Mouse (Mus musculus) midbrain, embryonic 15.5 days (tissue): ENCODE data around the gene Nkx2-9. TPM values are rescaled to one million over a fixed set of nuclear protein-coding genes. Genes with fewer than 3 reads are reported as not detected.

Experiments
- ATAC-seq: fragments of 200-750 bp; cut with Nextera tagmentation; replicated peaks from 2 replicates; pipeline ENCODE4 v1.8.0; 2017; ENCODE audit warnings: moderate TSS enrichment
- H3K27ac ChIP-seq: fragments of 300-500 bp; sonication (generic); 2 replicates; pipeline ENCODE4 v1.5.1; 2015; ENCODE audit warnings: mild to moderate bottlenecking, inconsistent platforms
- H3K27me3 ChIP-seq: fragments of 300-500 bp; sonication (generic); replicated peaks from 2 replicates; pipeline ENCODE4 v1.6.1; 2015; ENCODE audit warnings: inconsistent platforms
- H3K36me3 ChIP-seq: fragments of 300-500 bp; sonication (generic); replicated peaks from 2 replicates; pipeline ENCODE4 v1.6.1; 2015; ENCODE audit warnings: inconsistent platforms
- H3K4me1 ChIP-seq: fragments of 300-500 bp; sonication (generic); 2 replicates; pipeline ENCODE4 v1.6.1; 2015; ENCODE audit warnings: inconsistent platforms
- H3K4me2 ChIP-seq: fragments of 300-500 bp; sonication (generic); 2 replicates; pipeline ENCODE4 v1.6.1; 2015; ENCODE audit warnings: inconsistent platforms, mild to moderate bottlenecking, moderate library complexity
- H3K4me3 ChIP-seq: fragments of 300-500 bp; sonication (generic); 2 replicates; pipeline ENCODE4 v1.5.1; 2015; ENCODE audit warnings: mild to moderate bottlenecking, inconsistent platforms
- H3K9ac ChIP-seq: fragments of 300-500 bp; sonication (generic); 2 replicates; pipeline ENCODE4 v1.6.1; 2015; ENCODE audit warnings: mild to moderate bottlenecking, inconsistent platforms
- H3K9me3 ChIP-seq: fragments of 300-500 bp; sonication (generic); 2 replicates; pipeline ENCODE4 v1.6.1; 2016; ENCODE audit warnings: inconsistent platforms
- WGBS: fragments of 180-500 bp; shearing (Covaris S2); methylation state at CpG from one replicate; pipeline ENCODE4 v1.1.7; 2015; ENCODE audit warnings: mixed read lengths; 5-methylcytosine and 5-hydroxymethylcytosine counted together
- polyA plus RNA-seq: library from polyadenylated mRNA; unstranded; fragments of >200 nt; fragmentation: Nextera tagmentation; extraction: Ambion mirVana; gene quantifications from 2 replicates; pipeline ENCODE4 v1.2.1, GENCODE M21; 2015

Gene Nkx2-9
- polyA plus RNA-seq, 1 experiment from 2014 or later: not detected

GRCm38 (mm10) chr12:56587830-56588229 lies 25.3 kb downstream of the Nkx2-9 start:
- peaks cover 4% of the 10 kb centered on the region; the same call in 1 of the 2 replicates for H3K27me3 ChIP-seq
- H3K9me3 ChIP-seq: no peaks in the 10 kb centered on the region
- peak; percentile 87; the same call in 1 of the 2 replicates for ATAC-seq
- no peak overlapping the region for H3K4me2 ChIP-seq
- no peaks in the 10 kb centered on the region for H3K36me3 ChIP-seq
- no peak overlapping the region for H3K4me3 ChIP-seq
- no peak overlapping the region for H3K9ac ChIP-seq
- no peaks in the 10 kb centered on the region for H3K4me1 ChIP-seq
- no peak overlapping the region for H3K27ac ChIP-seq
- WGBS: 33% methylated on average over 6 of the region's 6 CpGs

Other genes with a start within 250 kb of the Nkx2-9 start
- 6.3 and 8.0 TPM in 2 replicates for gene Nkx2-1, start 76.4 kb downstream of the Nkx2-9 start, polyA plus RNA-seq
- gene Pax9, start 78.5 kb upstream of the Nkx2-9 start, polyA plus RNA-seq: not detected in 2 replicates